In the genomic region with DNA sequence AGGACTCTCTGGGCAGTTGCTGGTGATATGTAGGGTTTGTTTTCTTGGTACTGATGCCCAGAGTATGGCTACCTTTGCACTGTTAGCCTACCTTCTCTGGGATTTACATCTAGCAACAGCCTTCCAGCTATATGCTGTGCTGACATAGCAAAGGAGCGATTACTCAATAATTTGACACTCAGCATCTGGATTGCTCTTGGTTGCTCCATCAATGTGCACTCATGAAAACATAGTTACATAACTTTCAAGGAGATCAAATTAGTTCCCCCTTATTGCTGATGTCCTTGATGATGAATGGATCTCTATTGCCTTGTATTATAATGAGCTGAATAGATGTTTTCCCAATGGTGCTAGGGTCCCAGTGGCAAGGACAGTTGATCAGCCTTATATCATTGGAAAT, we compare ENCODE assay signal across 24 mouse cellular contexts.
"Had no signal": no experiment of that assay in that cellular context is flagged by ENCODE, and none has a peak within 500 bp of the region (broad histone marks: within the 10 kb centered on the region; RNA-seq: fewer than 3 reads in every experiment).

No protein-coding gene starts in this region.

- H3K27ac ChIP-seq: gastrocnemius, adult 2 months; heart, adult 2 months; heart, embryonic 13.5 days; heart, embryonic 15.5 days; hindbrain, embryonic 10.5 days; hindbrain, embryonic 13.5 days; hindbrain, embryonic 15.5 days; hindbrain, postnatal 0 days; kidney, embryonic 15.5 days; kidney, postnatal 0 days; limb, embryonic 13.5 days; limb, embryonic 15.5 days had no signal

- H3K9ac ChIP-seq: heart, embryonic 13.5 days; heart, embryonic 15.5 days; hindbrain, embryonic 13.5 days; hindbrain, embryonic 15.5 days; kidney, embryonic 15.5 days; limb, embryonic 13.5 days; limb, embryonic 15.5 days had no signal

- H3K4me1 ChIP-seq: heart, embryonic 15.5 days; hindbrain, embryonic 13.5 days; hindbrain, embryonic 15.5 days; kidney, embryonic 15.5 days; limb, embryonic 15.5 days had no signal

- H3K4me2 ChIP-seq: heart, embryonic 11.5 days; heart, embryonic 13.5 days; heart, embryonic 15.5 days; hindbrain, embryonic 13.5 days; hindbrain, embryonic 15.5 days; kidney, embryonic 15.5 days; limb, embryonic 13.5 days; limb, embryonic 15.5 days had no signal

- H3K36me3 ChIP-seq: heart, embryonic 13.5 days; heart, embryonic 15.5 days; hindbrain, embryonic 10.5 days; hindbrain, embryonic 13.5 days; hindbrain, embryonic 15.5 days; kidney, embryonic 15.5 days; limb, embryonic 13.5 days; limb, embryonic 15.5 days had no signal

- DNase-seq: gastrocnemius, adult 2 months; gastrocnemius, postnatal 10 days; gastrocnemius, postnatal 25 days; heart, adult 2 months; heart, postnatal 4 days; kidney, adult 11 months; kidney, adult 2 months; kidney, adult 9 months; kidney, postnatal 14 days; layer of hippocampus, adult 9-11 months; layer of hippocampus, postnatal 36 days; left cerebral cortex, postnatal 4 days had no signal

- H3K27me3 ChIP-seq: heart, embryonic 15.5 days; hindbrain, embryonic 13.5 days; hindbrain, embryonic 15.5 days; kidney, embryonic 15.5 days; limb, embryonic 13.5 days; limb, embryonic 15.5 days had no signal

- H3K4me3 ChIP-seq: gastrocnemius, adult 2 months; heart, adult 2 months; heart, embryonic 13.5 days; heart, embryonic 15.5 days; hindbrain, embryonic 10.5 days; hindbrain, embryonic 13.5 days; hindbrain, embryonic 15.5 days; kidney, embryonic 15.5 days; limb, embryonic 13.5 days; limb, embryonic 15.5 days had no signal

- H3K9me3 ChIP-seq: heart, embryonic 13.5 days; heart, embryonic 15.5 days; hindbrain, embryonic 10.5 days; hindbrain, embryonic 13.5 days; hindbrain, embryonic 15.5 days; kidney, embryonic 15.5 days; limb, embryonic 13.5 days; limb, embryonic 15.5 days had no signal

- ATAC-seq: hindbrain, postnatal 0 days; intestine, embryonic 16.5 days had no signal
